Mouse (Mus musculus) layer of hippocampus, postnatal 14 days (tissue): ENCODE measurements at regions not wholly inside any gene's neighbourhood (a gene's known extent, or its start where the extent isn't known, plus 50 kb on each side); places are given as distances from the start of the nearest gene placed in this dataset.

Experiments used
- DNase-seq, 2 experiments: peaks; one replicate each; pipeline ENCODE4 v3.0.0; 2021 to 2022; ENCODE audit warnings: low spot score in 2 of 2, mixed read lengths in 1 of 2

DNA sequence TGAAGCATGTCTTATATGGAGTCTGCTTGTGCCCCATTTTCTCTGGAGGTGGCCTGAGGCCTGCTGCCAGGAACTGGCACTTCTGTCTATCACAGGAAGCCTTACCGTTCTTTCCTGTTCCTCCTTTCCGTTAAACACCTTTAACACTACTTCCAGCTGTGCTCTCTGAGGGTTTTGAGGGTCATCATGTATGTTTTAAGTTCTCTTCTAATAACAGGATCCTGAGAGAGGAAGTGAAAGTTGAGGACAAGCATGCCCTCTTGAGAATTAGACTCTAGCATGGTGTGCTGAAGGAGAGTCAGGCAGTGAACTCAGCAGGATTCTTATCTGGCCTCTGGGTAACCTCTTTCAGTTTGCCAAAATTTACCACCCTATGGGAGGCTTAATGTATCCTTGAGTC is 418.0 kb upstream of the 9430069I07Rik start:
- no peak for DNase-seq

DNA sequence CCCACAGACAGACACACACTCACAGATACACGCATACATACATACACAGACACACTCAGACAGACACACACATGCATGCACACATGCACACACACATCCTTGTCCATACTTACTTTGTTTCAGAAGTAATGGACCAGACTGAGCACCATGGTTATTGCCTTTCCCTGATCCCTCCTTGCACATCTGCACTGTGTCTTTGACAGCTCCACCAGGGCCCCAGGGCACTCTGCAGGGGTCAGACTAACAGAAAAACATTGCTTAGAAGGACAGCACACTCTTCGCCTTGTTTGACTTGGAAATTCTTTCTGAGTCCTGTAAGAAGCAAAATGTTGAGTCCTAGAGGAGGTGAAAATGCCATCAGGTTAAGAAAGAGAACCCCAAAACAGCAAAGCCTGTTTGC is 394.1 kb upstream of the 9430069I07Rik start:
- no peak for DNase-seq

DNA sequence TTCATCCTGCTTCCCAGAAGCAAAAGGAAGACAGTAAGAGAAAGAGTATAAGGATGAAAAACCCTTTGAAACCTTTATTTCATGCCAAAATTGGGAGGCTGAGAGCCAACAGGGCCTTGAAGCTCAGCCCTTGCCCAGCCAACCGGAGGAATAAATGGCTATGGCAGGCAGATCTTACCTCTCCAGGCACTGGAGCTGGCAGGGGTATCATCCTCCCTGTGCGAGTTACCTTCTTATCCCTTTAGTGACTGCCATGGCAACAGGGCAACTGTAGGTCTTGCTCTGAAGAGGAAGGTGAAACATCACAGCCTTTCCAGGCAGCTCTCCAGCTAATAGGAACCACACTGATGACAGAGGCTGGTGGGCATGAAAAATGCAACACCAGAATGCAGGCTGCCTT is 393.3 kb upstream of the 9430069I07Rik start:
- DNase-seq: no peak

DNA sequence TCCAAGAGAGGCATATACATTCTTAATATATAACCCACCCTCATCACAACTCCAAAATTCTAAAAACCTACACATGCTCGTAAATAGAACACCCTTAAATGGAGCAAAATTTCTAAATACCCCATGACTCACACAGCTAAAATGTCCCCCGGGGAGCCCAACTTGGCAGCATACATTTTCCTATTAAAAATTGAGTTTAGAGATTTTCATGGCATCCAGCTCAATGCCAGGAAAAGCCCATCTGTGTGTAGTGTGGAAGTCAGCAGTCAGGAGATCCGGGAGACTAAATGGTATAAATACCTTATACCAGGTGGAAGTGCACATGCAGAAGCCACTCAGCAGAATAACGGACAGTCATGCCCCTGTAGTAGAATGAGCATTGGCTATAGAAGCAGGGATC is 389.4 kb upstream of the 9430069I07Rik start:
- DNase-seq: peak in 1 of 2 experiments; percentile 18

DNA sequence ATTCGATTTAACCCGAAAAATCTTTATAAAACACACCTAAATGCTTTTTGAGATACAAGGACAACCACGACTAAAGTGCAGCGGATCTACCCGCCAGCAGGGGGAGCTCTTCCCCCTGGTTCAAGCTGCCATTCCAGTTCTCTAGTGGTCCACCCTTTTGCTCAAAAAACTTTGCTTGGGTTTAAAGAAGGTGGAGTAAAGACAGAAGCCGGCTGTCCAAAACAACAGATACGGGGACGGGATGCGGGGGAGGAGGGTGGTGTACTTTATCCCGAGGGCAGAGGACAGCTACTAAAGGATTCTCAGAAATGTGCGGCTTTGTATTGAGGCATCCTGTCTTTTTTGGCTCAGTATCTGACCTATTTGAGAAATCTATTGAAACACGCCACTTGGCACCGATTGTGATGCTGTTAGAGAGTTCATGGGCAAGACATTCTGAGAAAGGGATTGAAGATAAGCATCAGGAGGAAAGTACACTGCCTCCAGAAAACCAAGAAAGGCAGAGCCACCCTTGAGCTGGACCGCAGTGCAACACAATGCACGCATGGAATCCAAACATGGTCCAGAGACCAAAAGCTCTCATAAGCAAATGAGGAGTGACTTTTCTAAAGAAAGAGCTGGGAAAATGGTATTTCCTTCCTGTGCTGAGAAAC is 385.6 kb upstream of the 9430069I07Rik start:
- DNase-seq: peak in 1 of 2 experiments; percentile 59

DNA sequence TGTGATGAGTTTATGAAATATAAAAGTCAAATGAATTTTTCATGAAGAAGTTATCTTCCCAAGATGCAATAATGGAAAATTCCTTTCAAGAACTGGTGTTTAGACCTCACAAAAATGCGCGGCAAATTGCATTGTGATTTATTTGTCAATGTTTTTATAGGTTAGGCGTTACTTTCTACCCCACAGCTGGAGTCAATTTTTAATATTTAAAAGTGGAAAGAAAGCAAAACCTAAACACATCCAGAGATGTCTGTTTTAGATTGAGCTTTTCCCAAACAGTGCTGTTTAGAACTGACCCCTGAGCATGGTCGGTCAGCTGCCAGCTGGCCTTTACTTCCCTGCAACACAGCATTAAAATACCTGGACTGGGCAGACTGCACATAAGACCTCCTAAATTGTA is 383.8 kb upstream of the 9430069I07Rik start:
- no peak for DNase-seq
